Mouse (Mus musculus): ENCODE data around the gene Cux1.
A peak's percentile ranks its signal among the peaks of the same experiment; 100 is the strongest.

The Cux1 gene

DNA sequence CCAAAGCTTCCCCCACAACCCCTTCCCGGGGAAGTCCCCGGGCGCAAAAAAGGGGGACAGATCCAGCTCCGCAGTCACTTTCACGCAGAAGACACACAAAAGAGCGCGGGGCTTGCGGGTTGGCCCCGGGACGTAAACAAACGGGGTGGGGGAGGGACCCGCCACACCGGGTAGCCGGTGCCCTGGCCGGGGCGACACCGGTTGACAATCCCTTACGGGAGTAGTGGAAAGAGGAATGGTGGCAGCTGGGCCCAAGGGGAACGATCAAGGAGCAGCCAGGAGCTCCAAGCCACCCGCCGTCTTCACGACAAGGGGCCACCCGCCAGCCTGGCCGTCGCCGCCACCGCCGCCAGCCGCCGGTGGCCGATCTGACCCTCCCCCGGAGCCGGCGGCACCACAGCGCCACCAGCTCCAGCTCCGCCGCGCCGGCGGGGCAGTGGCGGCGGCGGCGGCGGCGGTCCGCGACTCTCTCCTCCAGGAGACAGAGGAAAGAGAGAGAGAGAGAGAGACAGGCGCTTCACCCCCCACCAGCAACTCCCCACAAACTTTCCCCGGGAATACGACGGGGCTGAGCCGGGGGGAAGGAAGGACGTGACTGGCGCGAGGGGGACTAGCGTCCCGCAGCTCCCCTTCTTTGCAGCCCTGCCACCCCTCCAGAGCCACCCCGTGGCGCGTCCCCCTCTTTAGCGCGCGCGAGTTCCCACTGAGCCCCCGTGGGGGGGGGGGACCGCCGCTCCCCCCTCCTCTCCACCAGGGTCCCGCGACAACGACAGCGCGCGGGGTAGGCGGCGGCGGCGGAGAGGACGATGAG lies 1.1 kb downstream of the Cux1 start:
- DNase-seq = peak; percentile 77

GRCm38 (mm10) chr5:136565311-136565811 lies 1.9 kb downstream of the Cux1 start:
- peak; percentile 76 for DNase-seq

GRCm38 (mm10) chr5:136564613-136565299 lies 2.5 kb downstream of the Cux1 start:
- no peak for DNase-seq

GRCm38 (mm10) chr5:136563996-136564395 lies 3.3 kb downstream of the Cux1 start:
- no peak for DNase-seq

DNA sequence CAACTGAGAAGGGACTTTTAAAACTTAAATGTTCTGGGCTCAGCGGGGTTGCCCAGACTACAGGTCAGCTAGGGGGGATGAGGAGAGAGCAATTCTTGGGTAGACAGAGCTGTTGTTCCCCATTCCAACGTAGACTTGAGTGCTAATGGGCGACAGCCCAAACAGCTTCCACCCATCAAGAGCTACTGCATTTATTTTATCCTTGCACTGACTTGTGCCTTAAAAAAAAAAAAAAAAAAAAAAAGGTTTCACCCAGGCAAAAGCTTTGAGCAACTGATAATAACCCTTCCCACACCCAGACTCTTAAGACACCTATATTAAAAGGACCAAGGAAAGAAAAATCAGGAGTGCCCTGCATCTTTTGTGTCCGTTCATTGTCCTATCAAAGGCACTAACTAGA lies 4.2 kb downstream of the Cux1 start:
- no peak for DNase-seq

- DNase-seq = no peak
These were observed 5.1 kb downstream of the Cux1 start for GRCm38 (mm10) chr5:136562212-136562611.

DNA sequence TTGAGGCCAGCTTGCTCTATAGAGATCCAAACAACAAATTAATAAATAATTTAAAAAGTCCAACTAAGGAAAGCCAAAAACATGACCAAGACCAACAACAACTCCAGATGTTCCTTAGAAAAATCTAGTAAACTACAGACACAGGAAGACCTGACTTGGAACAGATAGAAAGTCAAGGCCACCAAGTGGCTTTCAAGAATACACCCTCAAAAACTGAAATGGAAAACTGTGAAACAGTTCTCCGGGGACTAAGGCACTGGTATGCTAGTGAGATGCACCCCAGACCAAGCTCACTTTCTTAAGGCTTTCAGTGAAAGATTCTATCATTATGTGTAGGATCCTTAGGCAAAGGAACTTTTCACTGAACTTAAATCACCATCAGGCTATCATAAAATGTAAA lies 5.6 kb downstream of the Cux1 start:
- no peak for DNase-seq

DNA sequence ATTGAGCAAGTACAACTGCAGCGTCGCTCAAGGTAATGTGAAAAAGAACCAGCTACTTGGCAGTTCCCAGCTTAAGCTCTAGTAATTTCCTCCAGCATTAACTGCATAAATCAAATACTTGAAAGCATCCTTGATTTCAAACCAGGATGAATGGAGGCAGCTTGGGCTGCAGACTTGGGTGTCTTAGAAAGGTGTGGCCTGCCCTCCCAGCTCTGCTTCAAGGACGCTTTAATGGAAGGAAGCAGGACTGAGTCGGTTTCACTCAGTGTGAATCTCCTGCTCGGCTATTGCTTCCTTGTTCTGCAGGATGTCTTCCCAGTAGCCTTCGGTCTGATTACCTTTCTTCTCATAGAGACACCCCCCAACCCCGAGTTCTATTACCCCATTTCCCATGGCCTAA lies 6.6 kb downstream of the Cux1 start:
- DNase-seq = no peak

DNA sequence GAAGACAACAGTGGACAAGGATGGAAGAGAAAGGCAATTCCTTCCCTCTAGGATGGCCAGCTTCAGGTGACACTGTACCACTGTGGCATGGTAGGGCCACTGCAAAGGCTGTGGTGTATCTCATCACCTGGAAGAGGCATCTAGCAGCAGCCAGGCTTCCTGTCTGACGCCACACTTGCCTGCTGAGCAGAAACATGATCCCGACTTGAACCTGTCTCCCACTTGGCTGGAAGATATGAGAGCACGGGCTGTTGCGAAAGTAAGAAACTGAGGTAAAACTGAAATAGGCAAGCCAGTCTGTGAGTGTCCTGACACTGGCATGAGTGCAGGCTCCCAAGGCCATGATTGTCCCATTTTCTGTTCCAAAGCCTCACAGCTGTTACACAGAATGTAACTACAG lies 9.8 kb downstream of the Cux1 start:
- DNase-seq = no peak

- DNase-seq = no peak
These were observed 10.7 kb downstream of the Cux1 start for GRCm38 (mm10) chr5:136556328-136557262.

GRCm38 (mm10) chr5:136555703-136556102 lies 11.6 kb downstream of the Cux1 start:
- DNase-seq = peak; percentile 76

DNA sequence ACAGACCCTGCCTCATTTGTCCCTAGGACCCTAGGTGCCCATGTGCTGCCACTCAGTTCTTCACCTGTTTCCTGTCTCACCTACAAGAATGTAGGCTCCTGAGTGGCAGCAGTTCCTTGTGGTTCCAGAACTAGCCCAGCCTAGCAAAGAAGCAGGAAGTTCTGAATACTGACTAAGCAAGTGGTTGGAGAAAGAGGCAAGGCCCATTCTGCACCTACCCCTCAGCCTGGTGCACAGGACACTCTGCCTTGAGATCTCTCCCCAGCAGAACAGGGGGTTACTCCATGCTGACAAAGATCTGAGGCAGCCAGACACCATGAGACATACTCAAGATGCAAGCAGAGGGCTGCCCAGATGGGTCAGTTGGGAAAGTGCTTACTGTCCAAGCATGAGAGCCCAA lies 14.5 kb downstream of the Cux1 start:
- no peak for DNase-seq

- no peak for DNase-seq
These were observed 15.2 kb downstream of the Cux1 start for GRCm38 (mm10) chr5:136552093-136552492.

DNA sequence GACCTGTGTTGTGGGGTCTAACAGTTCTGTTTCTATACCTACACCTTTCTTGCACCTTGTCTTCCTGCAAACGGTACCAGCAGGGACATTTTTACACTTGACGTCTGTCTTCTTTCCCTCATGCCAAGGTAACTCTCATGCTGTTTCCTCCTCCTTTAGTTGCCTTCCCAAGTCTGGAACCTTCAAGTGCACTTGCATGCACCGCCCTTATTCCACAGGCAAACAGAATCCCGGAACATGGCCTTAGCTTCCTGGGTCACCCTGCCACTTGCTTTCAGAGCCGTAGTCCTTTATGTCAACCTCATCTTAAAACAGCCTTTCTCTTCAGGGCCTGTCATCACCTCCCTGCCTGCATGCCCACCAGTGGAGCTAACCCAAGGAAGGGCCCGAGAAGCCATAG lies 15.7 kb downstream of the Cux1 start:
- no peak for DNase-seq

DNA sequence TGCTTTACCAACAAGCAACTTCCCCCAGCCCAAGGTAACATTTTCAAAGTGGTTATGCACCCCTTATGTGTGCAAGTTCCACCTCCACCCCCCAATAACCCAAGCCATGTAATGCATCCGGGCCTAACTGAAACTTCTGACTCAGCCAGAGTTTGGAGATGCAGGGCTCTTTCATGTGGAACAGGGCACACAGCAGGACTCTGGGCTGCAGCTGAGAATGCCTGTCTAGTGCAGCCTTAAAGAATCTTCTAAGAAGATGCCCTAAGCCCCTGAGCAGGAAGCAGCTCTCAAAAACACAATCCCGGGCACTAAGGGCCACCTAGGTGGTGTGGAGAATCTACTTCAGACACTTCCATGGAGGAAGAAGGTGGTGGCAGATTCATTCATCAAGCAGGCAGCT lies 16.6 kb downstream of the Cux1 start:
- DNase-seq = no peak

DNA sequence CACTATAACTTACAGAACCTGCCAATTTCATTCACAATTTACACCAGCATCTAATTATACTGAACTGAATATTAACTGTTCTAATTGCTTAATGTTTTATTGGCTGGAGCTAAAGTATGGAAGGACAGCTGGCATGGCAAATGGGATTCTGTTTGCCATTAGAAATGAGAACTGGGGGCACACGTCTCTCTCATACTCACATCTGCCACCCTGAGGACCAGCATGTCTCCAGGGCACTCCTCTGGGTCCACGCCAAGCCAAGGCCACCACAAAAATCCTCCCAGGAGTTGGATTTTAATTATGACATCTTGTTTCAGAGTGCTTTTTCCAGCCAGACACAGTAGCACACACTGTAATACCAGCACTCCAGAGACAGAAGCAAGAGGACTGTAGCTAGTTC lies 18.5 kb downstream of the Cux1 start:
- no peak for DNase-seq

DNA sequence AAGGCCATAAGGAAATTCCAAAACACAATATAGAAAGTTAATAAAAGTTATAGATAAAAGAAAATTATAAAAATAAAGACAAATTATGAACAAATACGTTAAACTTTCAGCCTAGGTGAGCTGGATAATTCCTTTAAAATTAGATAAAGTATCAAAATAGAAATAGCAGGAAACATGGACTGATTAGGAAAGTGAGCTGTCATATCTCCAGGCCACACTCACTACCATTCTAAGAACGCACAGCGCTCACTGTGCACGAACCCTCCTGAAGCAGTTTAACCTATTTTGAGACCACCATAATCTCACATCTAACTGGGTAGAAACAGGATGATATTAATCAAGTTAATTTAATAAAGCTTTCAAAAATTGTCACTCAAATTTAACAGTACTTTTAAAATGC lies 22.2 kb downstream of the Cux1 start:
- no peak for DNase-seq

DNA sequence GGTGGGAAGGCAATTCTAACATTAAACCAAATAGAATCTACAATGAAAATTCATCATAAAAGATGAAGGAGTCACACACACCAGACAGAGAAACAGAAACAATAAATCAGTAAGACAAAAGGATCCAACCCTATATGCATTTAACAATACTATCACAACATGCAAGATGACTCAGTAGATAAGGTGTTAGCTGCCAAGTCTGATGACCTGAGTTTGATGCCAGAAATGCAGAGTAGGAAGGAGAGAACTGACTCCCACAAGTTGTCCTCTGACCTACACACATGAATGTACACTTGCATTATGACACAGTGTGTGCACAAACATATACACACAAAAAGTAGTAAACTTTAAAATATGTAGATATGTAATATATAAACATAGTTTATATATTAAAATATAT lies 24.1 kb downstream of the Cux1 start:
- DNase-seq = no peak

DNA sequence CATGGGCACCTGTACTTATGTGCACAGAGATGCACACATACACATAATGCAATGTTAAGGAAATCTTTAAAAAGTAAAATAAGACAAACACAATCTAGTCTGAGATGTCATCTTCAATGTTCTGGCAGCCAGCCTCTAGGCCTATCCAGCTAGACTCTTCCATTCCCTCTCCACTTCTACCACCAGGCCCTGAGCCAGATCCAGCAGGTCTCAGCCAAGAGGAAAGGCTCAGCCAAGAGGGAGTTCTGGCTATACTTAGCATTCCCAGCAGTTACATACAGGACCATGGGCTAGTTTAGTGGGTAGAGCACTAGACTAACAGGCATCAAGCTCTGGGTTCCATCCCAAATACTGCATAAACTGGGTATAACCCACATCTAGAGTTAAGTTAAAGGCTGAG lies 26.3 kb downstream of the Cux1 start:
- peak; percentile 61 for DNase-seq

DNA sequence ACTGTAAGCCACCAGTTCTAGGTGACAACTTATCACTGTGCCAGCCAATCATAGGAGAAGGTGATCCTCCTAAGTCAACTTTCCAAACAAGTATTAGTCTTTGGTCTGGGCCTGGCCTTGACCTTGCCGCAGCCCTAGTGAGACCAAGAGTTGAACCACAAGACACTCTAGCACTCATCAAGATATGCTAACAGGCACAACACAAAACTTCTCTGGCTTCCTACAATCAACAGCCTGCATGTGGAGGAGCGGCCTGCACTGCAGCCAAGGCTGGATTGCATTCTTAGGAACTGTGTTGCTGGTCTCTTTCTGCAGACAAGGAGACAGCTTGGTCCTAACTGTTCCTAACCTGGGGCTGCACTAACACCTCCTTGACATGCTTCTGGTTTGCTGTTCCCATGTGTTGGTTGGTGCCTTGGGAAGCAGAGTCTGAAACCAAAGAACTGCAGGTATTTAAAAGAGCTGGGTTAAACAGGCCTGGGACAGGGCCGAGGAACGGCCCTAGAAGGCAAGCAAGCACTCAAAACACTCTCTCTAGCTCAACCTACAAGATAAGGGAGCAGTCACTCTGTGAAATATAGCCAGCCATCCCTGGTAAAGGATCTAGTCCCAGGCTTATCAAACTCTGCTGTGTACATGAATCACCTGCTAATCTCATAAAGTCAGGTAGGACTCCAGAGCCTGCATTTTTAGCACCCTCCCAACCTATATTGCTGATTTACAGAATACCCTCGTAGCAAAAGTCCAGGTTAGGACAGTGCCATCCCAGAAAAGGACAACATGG lies 27.0 kb downstream of the Cux1 start:
- DNase-seq = no peak

DNA sequence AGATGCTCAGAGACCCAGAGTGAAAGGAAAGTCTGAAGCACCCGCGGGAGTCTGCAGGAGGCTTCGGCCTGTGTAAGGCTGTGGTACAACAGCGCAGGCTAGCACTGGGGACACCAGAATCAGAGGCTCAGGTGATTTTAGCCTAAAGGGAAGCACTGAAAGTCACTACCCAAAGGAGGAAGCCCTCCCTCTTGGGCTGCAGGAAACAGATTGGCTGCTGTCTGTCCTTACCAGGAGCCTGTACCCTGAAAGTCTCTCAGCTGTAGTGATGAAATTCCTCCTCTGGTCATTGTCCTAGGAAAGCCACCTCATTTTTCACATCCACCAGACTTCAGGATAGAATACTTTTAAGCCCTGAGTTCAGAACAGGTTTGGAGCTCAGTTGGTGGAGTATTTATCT lies 30.5 kb downstream of the Cux1 start:
- DNase-seq = no peak

GRCm38 (mm10) chr5:136535976-136536725 lies 31.1 kb downstream of the Cux1 start:
- DNase-seq = peak; percentile 43
